Mouse (Mus musculus) embryonic facial prominence, embryonic 11.5 days (tissue): ENCODE data around the gene Vmn1r202. TPM values are rescaled to one million over a fixed set of nuclear protein-coding genes. Genes with fewer than 3 reads are reported as not detected.
"Not testable (repeated sequence)": the region's sequence is repeated elsewhere in the genome, so short reads cannot be mapped to it uniquely, and the experiment has no call there.

ENCODE experiments used
- ATAC-seq: fragments of 200-750 bp; cut with Nextera tagmentation; replicated peaks from 2 replicates; pipeline ENCODE4 v1.8.0; 2017; ENCODE audit warnings: low read depth; ENCODE audit not compliant: insufficient number of reproducible peaks, low FRiP score, low TSS enrichment
- DNase-seq: peaks from one replicate; pipeline ENCODE4 v3.0.0-alpha.2; 2015; ENCODE audit warnings: low spot score
- H3K27ac ChIP-seq: fragments of 300-500 bp; sonication (generic); replicated peaks from 2 replicates; pipeline ENCODE4 v1.5.1; 2014; ENCODE audit warnings: mild to moderate bottlenecking, low read depth, low read length, control low read depth
- H3K27me3 ChIP-seq: fragments of 300-500 bp; sonication (generic); 2 replicates; pipeline ENCODE4 v1.6.1; 2014; ENCODE audit warnings: mild to moderate bottlenecking, low read length, moderate library complexity, mixed read lengths; ENCODE audit not compliant: control insufficient read depth, insufficient read depth
- H3K36me3 ChIP-seq: fragments of 300-500 bp; sonication (generic); replicated peaks from 2 replicates; pipeline ENCODE4 v1.6.1; 2014; ENCODE audit warnings: low read depth, mild to moderate bottlenecking, low read length, moderate library complexity, mixed read lengths; ENCODE audit not compliant: control insufficient read depth, insufficient read depth
- H3K4me1 ChIP-seq: fragments of 300-500 bp; sonication (generic); 2 replicates; pipeline ENCODE4 v1.6.1; 2014; ENCODE audit warnings: low read length, mixed read lengths; ENCODE audit not compliant: control insufficient read depth, insufficient read depth
- H3K4me2 ChIP-seq: fragments of 300-500 bp; sonication (generic); 2 replicates; pipeline ENCODE4 v1.6.1; 2014; ENCODE audit warnings: low read depth, mild to moderate bottlenecking, control low read depth, low read length, moderate library complexity
- H3K4me3 ChIP-seq: fragments of 300-500 bp; sonication (generic); 2 replicates; pipeline ENCODE4 v1.5.1; 2014; ENCODE audit warnings: low read depth, low read length, control low read depth
- H3K9ac ChIP-seq: fragments of 300-500 bp; sonication (generic); replicated peaks from 2 replicates; pipeline ENCODE4 v1.6.1; 2014; ENCODE audit warnings: mild to moderate bottlenecking, control low read depth, low read length
- H3K9me3 ChIP-seq: fragments of 300-500 bp; sonication (generic); replicated peaks from 2 replicates; pipeline ENCODE4 v1.6.1; 2016; ENCODE audit warnings: mild to moderate bottlenecking, low read length, inconsistent platforms, mixed read lengths; ENCODE audit not compliant: control insufficient read depth
- WGBS: fragments of 180-500 bp; shearing (Covaris S2); extraction: QIAGEN DNeasy Blood & Tissue Kit; methylation state at CpG from one replicate; pipeline ENCODE4 v1.1.7; 2014; 5-methylcytosine and 5-hydroxymethylcytosine counted together
- polyA plus RNA-seq: library from polyadenylated mRNA; unstranded; fragments of >200 nt; fragmentation: Nextera tagmentation; extraction: Ambion mirVana; gene quantifications from 2 replicates; pipeline ENCODE4 v1.2.1, GENCODE M21; 2014

The Vmn1r202 gene
- polyA plus RNA-seq: not detected in 2 replicates

- H3K27me3 ChIP-seq: no peaks in the 10 kb centered on the region
- no peak within 1 kb of the TSS for H3K9ac ChIP-seq
- ATAC-seq (no peak), DNase-seq (no peak)
- H3K36me3 ChIP-seq: no peaks in the 10 kb centered on the region
- no peaks in the 10 kb centered on the region for H3K9me3 ChIP-seq
- H3K4me3 ChIP-seq: no peak within 1 kb of the TSS
- H3K4me2 ChIP-seq: no peak within 1 kb of the TSS
- H3K27ac ChIP-seq: no peak within 1 kb of the TSS
- H3K4me1 ChIP-seq: no peaks in the 10 kb centered on the region
Observed at GRCm38 (mm10) chr13:22505281-22505680, at the start of gene Vmn1r202. Gene Vmn1r202 (minus strand): TSS chr13:22505381.

- 67% methylated on average over 1 of the region's 1 CpGs for WGBS
- not testable (repeated sequence) for H3K27ac ChIP-seq, H3K9ac ChIP-seq, H3K27me3 ChIP-seq, H3K4me2 ChIP-seq, DNase-seq, H3K4me1 ChIP-seq, H3K36me3 ChIP-seq, ATAC-seq, H3K4me3 ChIP-seq, H3K9me3 ChIP-seq
Observed at GRCm38 (mm10) chr13:22552898-22553297, 47.7 kb upstream of the Vmn1r202 start, which contains the start of gene Vmn1r204. Gene Vmn1r204 (plus strand): TSS chr13:22553198.

GRCm38 (mm10) chr13:22517814-22518213 lies 12.6 kb upstream of the Vmn1r202 start, which contains the start of gene Vmn1r203:
Gene Vmn1r203 (plus strand): TSS chr13:22518114.
- no peak within 1 kb of the TSS for H3K27ac ChIP-seq
- no peak within 1 kb of the TSS for H3K4me2 ChIP-seq
- H3K36me3 ChIP-seq: no peaks in the 10 kb centered on the region
- no peaks in the 10 kb centered on the region for H3K9me3 ChIP-seq
- H3K4me1 ChIP-seq: no peaks in the 10 kb centered on the region
- no peaks in the 10 kb centered on the region for H3K27me3 ChIP-seq
- ATAC-seq: no peak
- no peak for DNase-seq
- no peak within 1 kb of the TSS for H3K4me3 ChIP-seq
- no peak within 1 kb of the TSS for H3K9ac ChIP-seq

- Histone ChIP-seq H3K27me3 (no peaks in the 10 kb centered on the region), H3K4me3 (no peak overlapping the region), H3K36me3 (no peaks in the 10 kb centered on the region), H3K9me3 (no peaks in the 10 kb centered on the region), H3K9ac (no peak overlapping the region), H3K4me2 (no peak overlapping the region), H3K4me1 (no peaks in the 10 kb centered on the region), H3K27ac (no peak overlapping the region)
- ATAC-seq (no peak), DNase-seq (no peak)
- WGBS: 83% methylated on average over 3 of the region's 3 CpGs
Observed at GRCm38 (mm10) chr13:22502431-22502830, 2.8 kb downstream of the Vmn1r202 start.

- no peaks in the 10 kb centered on the region for H3K27me3 ChIP-seq
- WGBS: 55% methylated on average over 1 of the region's 1 CpGs
Observed at GRCm38 (mm10) chr13:22471623-22472022, 33.6 kb downstream of the Vmn1r202 start, which contains the start of gene Vmn1r201. Gene Vmn1r201 (plus strand): TSS chr13:22471923.

GRCm38 (mm10) chr13:22455145-22455544 lies 50.0 kb downstream of the Vmn1r202 start:
- Histone ChIP-seq H3K27ac (no peak overlapping the region), H3K4me3 (no peak overlapping the region), H3K9ac (no peak overlapping the region), H3K36me3 (no peaks in the 10 kb centered on the region), H3K27me3 (no peaks in the 10 kb centered on the region), H3K4me2 (no peak overlapping the region), H3K9me3 (no peaks in the 10 kb centered on the region), H3K4me1 (no peaks in the 10 kb centered on the region)
- no peak for DNase-seq
- ATAC-seq: no peak

More at GRCm38 (mm10) chr13:22471623-22472022, 33.6 kb downstream of the Vmn1r202 start, which contains the start of gene Vmn1r201:
- H3K4me3 ChIP-seq: no peak within 1 kb of the TSS
- no peak within 1 kb of the TSS for H3K27ac ChIP-seq
- ATAC-seq: no peak
- no peak for DNase-seq
- no peak within 1 kb of the TSS for H3K4me2 ChIP-seq
- no peak within 1 kb of the TSS for H3K9ac ChIP-seq
- H3K9me3 ChIP-seq: no peaks in the 10 kb centered on the region
- no peaks in the 10 kb centered on the region for H3K36me3 ChIP-seq
- H3K4me1 ChIP-seq: no peaks in the 10 kb centered on the region

Other genes starting within 250 kb of the Vmn1r202 start
- not detected in 2 replicates for gene Vmn1r195, start 234.9 kb downstream of the Vmn1r202 start, polyA plus RNA-seq
- not detected in 2 replicates for gene Vmn1r196, start 215.5 kb downstream of the Vmn1r202 start, polyA plus RNA-seq
- gene Vmn1r197, start 180.8 kb downstream of the Vmn1r202 start, polyA plus RNA-seq: not detected in 2 replicates
- not detected in 2 replicates for gene Vmn1r198, start 155.0 kb downstream of the Vmn1r202 start, polyA plus RNA-seq
- gene Vmn1r199, start 125.6 kb downstream of the Vmn1r202 start, polyA plus RNA-seq: not detected in 2 replicates
- gene Vmn1r200, start 115.0 kb downstream of the Vmn1r202 start, polyA plus RNA-seq: not detected in 2 replicates
- gene Vmn1r201, start 33.5 kb downstream of the Vmn1r202 start, polyA plus RNA-seq: not detected in 2 replicates
- gene Vmn1r203, start 12.7 kb upstream of the Vmn1r202 start, polyA plus RNA-seq: not detected in 2 replicates
- gene Vmn1r204, start 47.8 kb upstream of the Vmn1r202 start, polyA plus RNA-seq: not detected in 2 replicates
- gene Vmn1r205, start 87.6 kb upstream of the Vmn1r202 start, polyA plus RNA-seq: not detected in 2 replicates
- not detected in 2 replicates for gene Vmn1r206, start 118.9 kb upstream of the Vmn1r202 start, polyA plus RNA-seq
- not detected in 2 replicates for gene Vmn1r207-ps, start 224.2 kb upstream of the Vmn1r202 start, polyA plus RNA-seq